Mouse (Mus musculus) megakaryocyte progenitor cell, adult 5-6 weeks (primary cell): ENCODE data around the gene Myl12a. TPM values are rescaled to one million over a fixed set of nuclear protein-coding genes. Genes with fewer than 3 reads are reported as not detected.
A peak's percentile ranks its signal among the peaks of the same experiment; 100 is the strongest.

ENCODE experiments used
- ATAC-seq: replicated peaks from 2 replicates; pipeline ENCODE4 v1.8.0; 2016; ENCODE audit warnings: mild to moderate bottlenecking, moderate TSS enrichment, inconsistent platforms; ENCODE audit not compliant: poor library complexity
- total RNA-seq, 2 experiments: library from RNA; stranded (forward) in 1 of 2; stranded (reverse) in 1 of 2; fragments of 157-497, 149-512 nt in 1 of 2; fragments of 200-1000 nt in 1 of 2; gene quantifications; 2 replicates each; pipeline versions ENCODE4 v1.2.3 to v1.2.4; 2015 to 2017

Myl12a gene
- total RNA-seq (2015): 307 and 338 TPM in 2 replicates
- 150 and 188 TPM in 2 replicates for total RNA-seq (2017)

GRCm38 (mm10) chr17:71002744-71003094 is at the start of gene Myl12a:
TSS of gene Myl12a (minus strand) at chr17:71002878.
- peak; percentile 4; the same call in 1 of the 2 replicates for ATAC-seq

- ATAC-seq: no peak
These were observed 46.6 kb upstream of the Myl12a start for GRCm38 (mm10) chr17:71049292-71049691.

- ATAC-seq: no peak
These were observed 44.2 kb upstream of the Myl12a start for GRCm38 (mm10) chr17:71046856-71047255.

DNA sequence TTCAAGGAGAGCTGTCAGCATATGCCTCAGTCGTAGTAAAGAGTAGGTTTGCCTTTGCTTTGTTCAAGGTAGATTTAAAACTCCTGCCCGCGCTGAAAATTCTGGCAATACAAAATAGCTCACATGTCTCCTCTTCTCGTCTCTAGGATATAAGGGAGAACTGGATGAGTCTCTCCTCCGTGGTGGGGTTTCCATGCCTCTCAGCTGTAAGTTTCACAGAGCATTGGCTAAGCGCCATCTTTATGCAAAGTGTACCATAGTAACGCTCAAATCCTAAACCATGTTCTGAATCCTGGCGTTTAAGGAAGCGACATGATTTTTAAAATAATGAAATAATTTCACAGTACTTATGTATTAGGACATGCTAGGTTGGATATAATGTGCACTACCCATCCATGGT is 42.9 kb upstream of the Myl12a start:
- no peak for ATAC-seq

DNA sequence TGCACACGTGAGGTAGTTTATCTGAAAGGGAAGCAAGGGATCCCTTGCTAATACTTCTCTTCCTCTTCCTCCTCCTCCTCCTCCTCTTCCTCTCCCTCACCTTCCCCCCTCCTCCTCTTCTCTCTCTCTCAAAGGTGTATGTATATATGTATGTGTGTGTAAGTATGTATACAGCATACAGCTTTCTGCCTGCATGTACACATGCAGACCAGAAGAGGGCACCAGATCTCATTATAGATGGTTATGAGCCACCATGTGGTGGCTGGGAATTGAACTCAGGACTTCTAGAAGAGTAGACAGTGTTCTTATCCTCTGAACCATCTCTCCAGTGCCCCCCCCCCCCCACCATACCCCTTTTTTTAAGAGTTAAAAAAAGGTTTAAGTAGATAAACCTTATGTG is 40.0 kb upstream of the Myl12a start:
- peak; percentile 54; the same call in 1 of the 2 replicates for ATAC-seq

- ATAC-seq: peak; percentile 67
These were observed 37.9 kb upstream of the Myl12a start for GRCm38 (mm10) chr17:71040582-71040880.

DNA sequence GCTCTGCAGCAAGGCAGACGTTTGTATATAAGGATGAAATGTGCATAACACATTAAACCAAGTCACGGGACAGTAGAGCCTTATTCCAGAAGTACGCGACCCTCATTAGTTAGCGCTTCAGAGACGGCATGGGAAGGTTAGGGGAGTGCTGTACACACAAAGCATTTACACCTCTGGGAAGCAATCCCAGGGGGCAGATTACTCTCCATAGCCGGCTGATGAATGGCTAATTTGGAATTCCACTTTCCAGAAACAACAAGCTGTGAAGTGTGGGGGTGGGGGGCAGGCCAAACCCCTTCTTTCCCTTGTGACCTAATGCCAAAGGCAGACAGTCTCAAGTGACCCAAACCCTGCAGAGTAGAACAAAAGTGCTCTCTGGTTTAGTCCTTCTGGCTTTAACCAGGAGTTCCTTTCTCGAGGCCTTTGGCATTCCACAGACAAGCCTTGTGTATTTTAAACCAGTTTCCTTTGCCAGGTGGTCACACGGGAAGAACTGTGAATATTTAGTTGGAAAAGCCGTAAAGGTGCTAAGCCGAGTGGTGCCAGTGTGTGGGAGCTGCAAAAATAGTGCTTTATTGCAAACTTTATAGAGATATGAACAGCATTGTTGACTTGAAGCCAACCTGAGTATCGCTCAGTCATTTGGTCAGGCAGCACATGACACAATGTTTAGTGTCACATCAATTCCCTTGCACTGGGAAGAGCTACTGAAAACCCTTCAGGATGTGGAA is 37.3 kb upstream of the Myl12a start:
- no peak for ATAC-seq

DNA sequence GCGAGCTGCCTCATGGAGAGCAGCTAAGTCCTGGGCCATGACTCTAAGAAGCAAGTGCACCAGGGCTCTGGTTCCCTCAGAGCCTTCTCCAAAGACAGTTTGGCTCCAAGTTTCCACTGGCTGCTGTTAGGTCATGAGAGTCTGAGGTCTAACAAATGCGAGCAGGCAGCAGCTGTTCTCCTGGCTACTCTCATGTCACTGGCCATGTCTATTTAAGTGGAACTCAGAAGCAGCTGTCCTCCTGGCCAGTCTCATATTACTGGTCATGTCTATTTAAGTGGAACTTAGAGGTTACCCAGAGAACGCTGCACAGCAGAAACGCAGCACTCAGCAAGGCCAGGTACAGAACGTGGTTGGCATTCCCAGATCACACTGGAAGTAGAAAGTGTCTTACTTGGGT is 36.1 kb upstream of the Myl12a start:
- ATAC-seq: no peak

GRCm38 (mm10) chr17:71037188-71037587 is 34.5 kb upstream of the Myl12a start:
- ATAC-seq: no peak

GRCm38 (mm10) chr17:71034472-71034871 is 31.8 kb upstream of the Myl12a start:
- peak; percentile 52 for ATAC-seq

DNA sequence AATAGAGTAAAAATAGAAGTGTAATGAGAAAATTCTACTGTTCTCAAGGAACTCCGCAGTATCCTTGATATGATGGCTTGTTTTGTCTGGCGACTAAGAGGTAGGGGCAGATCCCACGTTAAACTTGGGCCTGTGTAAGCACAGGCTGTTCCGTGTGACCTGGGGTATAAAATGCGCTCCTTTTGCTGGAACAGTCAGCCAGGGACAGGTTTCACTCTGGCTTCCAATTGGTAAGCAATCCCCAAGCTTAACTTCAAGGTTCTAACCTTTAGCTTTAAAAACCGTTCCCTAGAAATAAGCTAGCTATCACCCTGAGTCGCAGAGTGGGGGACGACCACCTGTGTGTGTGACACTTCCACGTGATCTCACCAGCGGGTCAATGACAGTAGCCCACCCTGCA is 30.0 kb upstream of the Myl12a start:
- no peak for ATAC-seq

- no peak for ATAC-seq
These were observed 24.5 kb upstream of the Myl12a start for GRCm38 (mm10) chr17:71027186-71027585.

- no peak for ATAC-seq
These were observed 23.2 kb upstream of the Myl12a start for GRCm38 (mm10) chr17:71025922-71026321.

GRCm38 (mm10) chr17:71024071-71024470 is 21.4 kb upstream of the Myl12a start:
- ATAC-seq: no peak

DNA sequence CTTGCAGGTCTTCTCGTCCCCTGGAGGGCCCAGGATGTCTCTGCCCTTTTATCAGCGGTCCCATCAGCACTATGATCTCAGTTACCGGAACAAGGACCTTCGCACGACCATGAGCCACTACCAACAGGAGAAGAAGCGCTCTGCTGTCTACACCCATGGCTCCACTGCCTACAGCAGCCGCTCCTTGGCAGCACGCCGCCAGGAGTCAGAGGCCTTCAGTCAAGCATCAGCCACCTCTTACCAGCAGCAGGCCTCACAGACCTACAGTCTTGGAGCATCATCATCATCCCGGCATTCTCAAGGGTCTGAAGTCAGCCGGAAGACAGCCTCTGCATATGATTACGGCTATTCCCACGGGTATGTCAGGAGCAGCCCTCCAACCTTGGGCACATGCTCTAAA is 20.2 kb upstream of the Myl12a start:
- ATAC-seq: no peak

DNA sequence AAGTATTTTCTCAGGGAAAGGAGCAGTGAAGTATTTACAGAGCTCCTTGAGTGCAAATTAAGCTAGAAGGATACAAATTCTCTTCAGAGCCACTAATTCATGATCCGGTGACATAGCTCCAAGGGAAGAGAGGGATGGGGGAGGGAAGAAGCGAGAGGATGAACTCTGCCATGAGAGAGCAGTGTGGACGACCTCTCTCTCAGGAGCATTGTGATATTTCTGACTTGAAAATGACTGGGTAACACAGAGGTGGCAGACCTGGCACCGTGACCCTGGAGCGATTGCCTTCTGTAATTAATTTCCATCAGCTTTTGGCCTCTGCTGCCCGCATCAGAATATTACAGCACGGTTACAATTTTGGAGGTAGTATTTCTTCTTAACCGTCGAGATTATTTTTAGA is 17.2 kb upstream of the Myl12a start:
- ATAC-seq: no peak

DNA sequence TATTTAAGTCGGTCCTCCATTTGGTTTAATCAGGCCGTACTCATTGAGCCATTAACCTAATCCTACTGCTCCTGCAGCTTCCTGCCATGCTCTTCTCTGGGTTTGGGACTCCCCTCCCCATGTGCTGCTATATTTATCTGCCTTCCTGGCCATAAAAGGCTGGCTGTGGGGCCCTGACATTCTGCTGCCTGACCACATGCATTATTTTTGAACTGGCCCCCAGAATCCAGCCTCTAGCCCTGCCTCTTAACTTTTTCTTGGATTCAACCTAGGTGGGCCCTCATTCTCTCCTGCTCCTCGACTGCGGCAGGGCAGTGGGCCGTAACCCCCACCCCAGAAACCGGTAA is 16.6 kb upstream of the Myl12a start:
- no peak for ATAC-seq

DNA sequence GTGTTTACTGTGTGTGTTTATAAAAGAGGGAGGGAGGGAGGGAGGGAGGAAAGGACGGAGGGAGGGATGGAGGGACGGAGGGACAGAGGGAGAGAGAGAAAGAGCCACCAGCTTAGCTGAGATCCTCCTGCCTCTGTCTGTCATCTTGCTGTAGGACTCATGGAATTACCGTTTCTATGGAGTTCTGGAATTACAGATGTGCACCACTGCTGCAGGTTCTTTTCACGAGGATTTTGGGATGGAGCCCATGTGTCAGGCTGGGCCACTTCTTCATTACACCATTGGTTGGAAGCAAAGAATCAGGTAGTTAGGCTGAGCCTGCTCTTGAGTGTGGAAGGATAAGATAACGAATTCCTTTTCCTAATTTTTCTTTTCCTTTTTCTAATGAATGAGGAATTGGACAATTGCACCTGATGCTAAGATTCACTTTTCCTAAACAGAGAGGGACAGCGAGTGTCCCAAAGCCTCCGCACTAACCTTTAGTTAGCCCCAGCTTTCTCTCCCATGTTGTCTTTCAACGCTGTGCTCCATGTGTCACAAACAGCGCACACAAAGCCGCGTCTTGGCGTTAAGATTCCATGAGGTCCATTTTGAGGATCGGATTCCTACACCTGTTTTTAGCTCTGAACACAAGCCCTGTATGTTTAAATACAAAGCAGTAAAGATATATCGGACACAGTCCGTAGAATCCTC is 16.1 kb upstream of the Myl12a start:
- ATAC-seq: no peak

DNA sequence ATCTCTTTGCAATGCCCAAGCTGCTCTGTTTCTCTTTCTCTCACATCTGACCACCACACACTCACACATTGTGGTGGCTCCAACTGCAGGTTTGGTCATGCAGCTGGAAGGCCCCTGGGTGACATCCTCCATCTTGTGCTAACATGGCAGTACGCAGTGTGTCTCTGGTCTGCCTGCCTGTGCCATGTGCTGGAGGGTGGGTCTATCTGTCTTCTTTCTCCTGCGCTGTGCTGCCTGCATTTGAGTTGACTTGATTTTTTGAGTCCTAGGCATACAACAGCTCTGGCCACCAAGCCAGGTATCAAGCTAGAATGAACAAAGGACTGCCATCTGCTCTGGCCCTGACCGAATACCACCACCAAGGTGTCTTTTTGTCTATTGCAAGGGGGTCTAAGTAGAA is 15.5 kb upstream of the Myl12a start:
- no peak for ATAC-seq

GRCm38 (mm10) chr17:71017457-71017998 is 14.8 kb upstream of the Myl12a start:
- ATAC-seq: no peak

DNA sequence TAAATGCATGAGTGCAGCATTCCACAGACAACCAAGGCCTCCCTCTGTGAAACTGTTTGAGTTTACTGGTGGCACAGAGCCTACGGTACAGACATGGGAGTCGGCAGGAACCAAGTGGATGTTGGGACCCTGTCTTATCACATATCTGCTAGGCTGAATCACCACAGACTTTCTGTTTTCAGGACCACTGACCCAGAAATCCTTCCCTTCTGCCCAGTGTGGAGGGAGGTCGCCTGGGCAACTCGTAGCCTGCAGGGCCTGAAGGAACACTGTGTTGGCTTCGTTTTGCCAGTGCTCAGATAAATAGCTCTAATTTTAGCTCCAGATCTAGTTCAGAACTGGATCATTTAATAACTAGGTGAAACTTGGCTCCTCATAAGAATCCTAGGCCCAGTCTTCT is 12.2 kb upstream of the Myl12a start:
- no peak for ATAC-seq

DNA sequence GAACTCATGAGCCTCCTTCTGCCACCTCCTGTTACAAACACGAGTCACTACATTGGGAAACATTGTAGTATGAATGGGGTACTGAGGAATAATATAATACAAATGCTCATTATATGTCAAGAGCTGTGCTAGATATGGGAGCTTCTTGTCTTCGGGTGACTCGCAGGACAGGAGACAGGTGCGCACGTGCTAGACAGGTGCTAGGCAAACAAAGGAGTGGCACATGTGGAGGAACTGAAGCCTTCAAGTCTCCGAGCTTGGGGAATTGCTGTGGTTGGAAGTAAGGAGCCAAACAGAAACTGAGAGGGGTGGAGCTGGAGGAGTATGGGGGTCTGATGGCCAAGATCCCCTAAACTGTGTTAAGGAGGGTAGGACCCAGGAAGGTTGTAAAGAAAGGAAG is 10.4 kb upstream of the Myl12a start:
- ATAC-seq: no peak
